15 mouse cellular contexts compared by ENCODE assay signal in genomic region chr3:57976640-57977229, GRCm38 (mm10).
A peak's percentile ranks its signal among the peaks of the same experiment; 100 is the strongest.
DNase-seq lines count a peak whose midpoint lies in the region; ATAC-seq and TF ChIP-seq lines count a peak whose summit lies in the region.
"Had no signal": no experiment of that assay in that cellular context is flagged by ENCODE, and none has a peak within 500 bp of the region (broad histone marks: within the 10 kb centered on the region; RNA-seq: fewer than 3 reads in every experiment).

No protein-coding gene starts in this region.

- no peaks in the 10 kb centered on the region for H3K4me1 ChIP-seq in forebrain, postnatal 0 days (ENCODE audit: insufficient read depth)
- H3K4me1 ChIP-seq in forebrain, embryonic 15.5 days, result no peaks in the 10 kb centered on the region
- peaks cover 3% of the 10 kb centered on the region; the same call in 1 of the 2 replicates for H3K4me1 ChIP-seq in forebrain, embryonic 16.5 days (replicated peaks; ENCODE audit: control insufficient read depth, insufficient read depth, low read length)
- H3K4me1 ChIP-seq: lung, embryonic 15.5 days had no signal

- no peaks in the 10 kb centered on the region for H3K9me3 ChIP-seq in forebrain, postnatal 0 days (ENCODE audit: low read length)
- no peaks in the 10 kb centered on the region for H3K9me3 ChIP-seq in forebrain, embryonic 15.5 days
- no peaks in the 10 kb centered on the region for H3K9me3 ChIP-seq in forebrain, embryonic 16.5 days (ENCODE audit: control insufficient read depth, low read length)
- H3K9me3 ChIP-seq: heart, embryonic 13.5 days; hindbrain, embryonic 13.5 days; lung, embryonic 15.5 days had no signal

- H3K36me3 ChIP-seq in forebrain, postnatal 0 days (ENCODE audit: insufficient read depth), result no peaks in the 10 kb centered on the region
- no peaks in the 10 kb centered on the region for H3K36me3 ChIP-seq in forebrain, embryonic 15.5 days
- H3K36me3 ChIP-seq in forebrain, embryonic 16.5 days (ENCODE audit: control insufficient read depth, insufficient read depth), result no peaks in the 10 kb centered on the region
- H3K36me3 ChIP-seq: heart, embryonic 13.5 days; hindbrain, embryonic 13.5 days; lung, embryonic 15.5 days had no signal

- no peak for TF ChIP-seq CTCF in forebrain, postnatal 0 days (IDR thresholded peaks at IDR 0.05; ENCODE audit: low read depth)

- no peaks in the 10 kb centered on the region for H3K27me3 ChIP-seq in forebrain, postnatal 0 days (ENCODE audit: insufficient read depth, low read length)
- no peaks in the 10 kb centered on the region for H3K27me3 ChIP-seq in forebrain, embryonic 15.5 days
- no peaks in the 10 kb centered on the region for H3K27me3 ChIP-seq in forebrain, embryonic 16.5 days (replicated peaks; ENCODE audit: control insufficient read depth, insufficient read depth, low read length)
- H3K27me3 ChIP-seq: heart, embryonic 13.5 days; hindbrain, embryonic 13.5 days; lung, embryonic 15.5 days had no signal

- no peak overlapping the region for H3K4me2 ChIP-seq in forebrain, postnatal 0 days (ENCODE audit: low read depth)
- H3K4me2 ChIP-seq in forebrain, embryonic 15.5 days (replicated peaks), result no peak overlapping the region
- no peak overlapping the region for H3K4me2 ChIP-seq in forebrain, embryonic 16.5 days (ENCODE audit: low read length)
- H3K4me2 ChIP-seq: heart, embryonic 13.5 days; hindbrain, embryonic 13.5 days; lung, embryonic 15.5 days had no signal

- no peak for DNase-seq in forebrain, postnatal 0 days
- peak; percentile 23 for DNase-seq in layer of hippocampus, adult 11-12 months (ENCODE audit: low spot score)
- no peak for DNase-seq in layer of hippocampus, postnatal 10 days (ENCODE audit: low spot score in 2 of 2)
- DNase-seq in urinary bladder, postnatal 36 days (ENCODE audit: low spot score in 2 of 2), result peak; percentile 23 to 28
- DNase-seq in urinary bladder, postnatal 25 days (ENCODE audit: low spot score), result no peak
- no peak for DNase-seq in thymus, postnatal 4 days
- DNase-seq: cerebellum, adult 8-10 months; embryo, embryonic 11 days; gastrocnemius, postnatal 10 days had no signal

- no peak overlapping the region for H3K9ac ChIP-seq in forebrain, postnatal 0 days
- no peak overlapping the region for H3K9ac ChIP-seq in forebrain, embryonic 15.5 days (replicated peaks)
- H3K9ac ChIP-seq in forebrain, embryonic 16.5 days (replicated peaks; ENCODE audit: low read depth, low read length), result no peak overlapping the region
- H3K9ac ChIP-seq: heart, embryonic 13.5 days; hindbrain, embryonic 13.5 days; lung, embryonic 15.5 days had no signal

- no peak overlapping the region for H3K4me3 ChIP-seq in forebrain, postnatal 0 days (ENCODE audit: low read depth, low read length)
- H3K4me3 ChIP-seq in forebrain, embryonic 15.5 days, result no peak overlapping the region
- no peak overlapping the region for H3K4me3 ChIP-seq in forebrain, embryonic 16.5 days (replicated peaks; ENCODE audit: low read length)
- H3K4me3 ChIP-seq: heart, embryonic 13.5 days; hindbrain, embryonic 13.5 days; lung, embryonic 15.5 days; myocyte had no signal

- WGBS in forebrain, postnatal 0 days, result 73% methylated on average over 5 of the region's 5 CpGs
- 87% methylated on average over 5 of the region's 5 CpGs for WGBS in forebrain, embryonic 15.5 days
- WGBS in forebrain, embryonic 16.5 days, result 85% methylated on average over 5 of the region's 5 CpGs

- ATAC-seq in forebrain, postnatal 0 days, result 0 out of 2 replicates have a peak, but pooled peaks have one; percentile 16
- no peak for ATAC-seq in forebrain, embryonic 15.5 days (replicated peaks)
- ATAC-seq in forebrain, embryonic 16.5 days, result no peak

- no peak overlapping the region for H3K27ac ChIP-seq in forebrain, postnatal 0 days (ENCODE audit: low read depth, low read length)
- no peak overlapping the region for H3K27ac ChIP-seq in forebrain, embryonic 15.5 days (replicated peaks)
- no peak overlapping the region for H3K27ac ChIP-seq in forebrain, embryonic 16.5 days (ENCODE audit: low read length)
- H3K27ac ChIP-seq: heart, embryonic 13.5 days; hindbrain, embryonic 13.5 days; lung, embryonic 15.5 days had no signal

Comparison
In these comparisons a context has a peak if more than half of its experiments do, and no peak if none do; other contexts are left out.
1. DNase-seq: peak in layer of hippocampus, adult 11-12 months (single experiment) and urinary bladder, postnatal 36 days (2 of 2); none in forebrain, postnatal 0 days (single experiment), layer of hippocampus, postnatal 10 days (0 of 2), urinary bladder, postnatal 25 days (single experiment) and thymus, postnatal 4 days (single experiment).